Mouse (Mus musculus): ENCODE measurements at regions not wholly inside any gene's neighbourhood (a gene's known extent, or its start where the extent isn't known, plus 50 kb on each side); places are given as distances from the start of the nearest gene placed in this dataset.

DNA sequence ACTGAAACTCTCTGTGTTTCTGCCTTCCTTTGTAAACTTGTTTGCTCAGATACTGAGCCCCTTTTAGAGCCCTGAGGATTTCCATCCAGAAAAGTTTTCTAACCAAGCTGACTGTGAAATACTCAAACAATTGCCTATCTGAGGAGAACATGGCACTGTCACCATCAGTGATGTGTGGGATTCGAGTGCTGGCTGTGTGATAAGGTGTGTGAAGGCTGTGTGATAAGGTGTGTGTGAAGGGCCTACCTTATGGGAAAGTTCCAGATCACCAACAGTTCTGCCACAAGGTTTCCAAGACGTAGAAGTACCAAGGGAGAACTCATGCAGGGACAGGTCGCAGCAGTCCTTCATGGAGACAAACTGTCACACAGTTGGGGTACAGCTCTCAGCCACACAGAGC is 89.1 kb upstream of the St6galnac5 start:
- TF ChIP-seq CTCF (IDR thresholded peaks at IDR 0.05; ENCODE audit: low read depth) (no peak), EP300 (optimal IDR thresholded peaks at IDR 0.05) (no peak)

All from stomach, postnatal 0 days (tissue).